Mouse (Mus musculus) stomach, postnatal 0 days (tissue): ENCODE results near the gene Csrnp1. TPM values are rescaled to one million over a fixed set of nuclear protein-coding genes. Genes with fewer than 3 reads are reported as not detected.

Source experiments
- ATAC-seq: fragments of 200-750 bp; cut with Nextera tagmentation; 2 replicates; pipeline ENCODE4 v1.8.0; 2017; ENCODE audit not compliant: low FRiP score, low TSS enrichment
- DNase-seq: peaks from one replicate; pipeline ENCODE4 v3.0.0-alpha.2; 2016; ENCODE audit warnings: low spot score
- H3K27ac ChIP-seq: fragments of 300-500 bp; sonication (generic); replicated peaks from 2 replicates; pipeline ENCODE4 v1.5.1; 2014; ENCODE audit warnings: mild to moderate bottlenecking, control low read depth
- H3K27me3 ChIP-seq: fragments of 300-500 bp; sonication (generic); 2 replicates; pipeline ENCODE4 v1.6.1; 2014; ENCODE audit warnings: low read length; ENCODE audit not compliant: control insufficient read depth, insufficient read depth
- H3K36me3 ChIP-seq: fragments of 300-500 bp; sonication (generic); 2 replicates; pipeline ENCODE4 v1.6.1; 2014; ENCODE audit warnings: low read length, mixed read lengths; ENCODE audit not compliant: control insufficient read depth, insufficient read depth
- H3K4me1 ChIP-seq: fragments of 300-500 bp; sonication (generic); replicated peaks from 2 replicates; pipeline ENCODE4 v1.6.1; 2014; ENCODE audit warnings: antibody characterized with exemption; ENCODE audit not compliant: control insufficient read depth, insufficient read depth
- H3K4me2 ChIP-seq: fragments of 300-500 bp; sonication (generic); replicated peaks from 2 replicates; pipeline ENCODE4 v1.6.1; 2014; ENCODE audit warnings: low read depth, mild to moderate bottlenecking, control low read depth, moderate library complexity
- H3K4me3 ChIP-seq: fragments of 300-500 bp; sonication (generic); 2 replicates; pipeline ENCODE4 v1.5.1; 2014; ENCODE audit warnings: low read depth, low read length, control low read depth
- H3K9ac ChIP-seq: fragments of 300-500 bp; sonication (generic); 2 replicates; pipeline ENCODE4 v1.6.1; 2014; ENCODE audit warnings: mild to moderate bottlenecking, low read length, control low read depth, mixed read lengths
- H3K9me3 ChIP-seq: fragments of 300-500 bp; sonication (generic); 2 replicates; pipeline ENCODE4 v1.6.1; 2016; ENCODE audit warnings: low read length; ENCODE audit not compliant: control insufficient read depth
- CTCF ChIP-seq: IDR thresholded peaks from 2 replicates; pipeline ENCODE4 v1.5.1; 2016; ENCODE audit warnings: antibody characterized with exemption, low read depth, mild to moderate bottlenecking, moderate library complexity
- EP300 ChIP-seq: optimal IDR thresholded peaks from 2 replicates; pipeline ENCODE3; 2016; ENCODE audit warnings: antibody characterized with exemption
- WGBS: fragments of 180-500 bp; shearing (Covaris S2); extraction: QIAGEN DNeasy Blood & Tissue Kit; methylation state at CpG from one replicate; pipeline ENCODE4 v1.1.7; 2014; 5-methylcytosine and 5-hydroxymethylcytosine counted together
- polyA plus RNA-seq: library from polyadenylated mRNA; unstranded; fragments of >200 nt; fragmentation: Nextera tagmentation; extraction: Ambion mirVana; gene quantifications from 2 replicates; pipeline ENCODE4 v1.2.1, GENCODE M21; 2015

The Csrnp1 gene
- polyA plus RNA-seq, 1 experiment from 2014 or later = 5.5 TPM

GRCm38 (mm10) chr9:120009226-120009841 lies 24.9 kb upstream of the Csrnp1 start:
- Histone ChIP-seq H3K4me2 (no peak overlapping the region), H3K27me3 (no peaks in the 10 kb centered on the region), H3K4me3 (no peak overlapping the region), H3K27ac (no peak overlapping the region), H3K36me3 (no peaks in the 10 kb centered on the region), H3K9me3 (no peaks in the 10 kb centered on the region), H3K4me1 (no peaks in the 10 kb centered on the region), H3K9ac (no peak overlapping the region)
- TF ChIP-seq EP300 = no peak
- no peak for TF ChIP-seq CTCF
- no peak for ATAC-seq
- WGBS = 63% methylated on average over 7 of the region's 7 CpGs
- DNase-seq = no peak

GRCm38 (mm10) chr9:120007833-120008232 lies 23.4 kb upstream of the Csrnp1 start:
- Histone ChIP-seq H3K36me3 (no peaks in the 10 kb centered on the region), H3K9ac (no peak overlapping the region), H3K9me3 (no peaks in the 10 kb centered on the region), H3K4me3 (no peak overlapping the region), H3K27ac (no peak overlapping the region), H3K4me2 (no peak overlapping the region), H3K27me3 (no peaks in the 10 kb centered on the region), H3K4me1 (no peaks in the 10 kb centered on the region)
- TF ChIP-seq CTCF (0 out of 2 replicates have a peak, but pooled peaks have one; percentile 26), EP300 (no peak)
- 88% methylated on average over 1 of the region's 1 CpGs for WGBS
- ATAC-seq (no peak), DNase-seq (no peak)

DNA sequence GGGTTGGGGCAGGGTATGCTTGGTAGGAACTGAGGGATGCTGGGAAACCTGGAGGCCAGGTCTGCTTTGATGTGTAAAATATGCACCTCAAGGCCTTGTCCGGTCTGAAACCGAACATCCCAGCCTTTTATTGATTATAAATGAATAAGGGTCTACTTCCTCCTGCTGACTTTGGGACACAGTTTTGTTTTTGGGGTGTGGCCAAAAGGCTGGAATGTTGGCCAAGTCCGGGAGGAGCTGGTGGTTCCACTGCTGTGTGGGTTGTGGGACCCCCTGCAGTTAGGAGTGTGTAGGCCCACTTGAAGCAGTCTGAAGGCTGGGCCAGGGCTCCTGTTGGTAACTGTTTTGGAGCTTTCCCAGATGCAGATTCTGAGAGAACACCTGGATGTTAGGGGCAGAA lies 21.5 kb upstream of the Csrnp1 start:
- Histone ChIP-seq H3K36me3 (no peaks in the 10 kb centered on the region), H3K27me3 (no peaks in the 10 kb centered on the region), H3K9me3 (no peaks in the 10 kb centered on the region), H3K4me1 (no peaks in the 10 kb centered on the region), H3K27ac (no peak overlapping the region), H3K4me3 (no peak overlapping the region), H3K9ac (no peak overlapping the region), H3K4me2 (no peak overlapping the region)
- peak; percentile 12; the same call in 1 of the 2 replicates for TF ChIP-seq CTCF
- TF ChIP-seq EP300 = no peak
- WGBS = 41% methylated on average over 3 of the region's 3 CpGs
- ATAC-seq (no peak), DNase-seq (no peak)

- Histone ChIP-seq H3K9ac (no peak overlapping the region), H3K4me2 (no peak overlapping the region), H3K9me3 (no peaks in the 10 kb centered on the region), H3K27ac (no peak overlapping the region), H3K4me1 (no peaks in the 10 kb centered on the region), H3K4me3 (no peak overlapping the region), H3K36me3 (no peaks in the 10 kb centered on the region), H3K27me3 (no peaks in the 10 kb centered on the region)
- TF ChIP-seq EP300 (no peak), CTCF (no peak)
- 89% methylated on average over 5 of the region's 5 CpGs for WGBS
- ATAC-seq (no peak), DNase-seq (no peak)
Observed at GRCm38 (mm10) chr9:120002893-120003292, 18.4 kb upstream of the Csrnp1 start.

DNA sequence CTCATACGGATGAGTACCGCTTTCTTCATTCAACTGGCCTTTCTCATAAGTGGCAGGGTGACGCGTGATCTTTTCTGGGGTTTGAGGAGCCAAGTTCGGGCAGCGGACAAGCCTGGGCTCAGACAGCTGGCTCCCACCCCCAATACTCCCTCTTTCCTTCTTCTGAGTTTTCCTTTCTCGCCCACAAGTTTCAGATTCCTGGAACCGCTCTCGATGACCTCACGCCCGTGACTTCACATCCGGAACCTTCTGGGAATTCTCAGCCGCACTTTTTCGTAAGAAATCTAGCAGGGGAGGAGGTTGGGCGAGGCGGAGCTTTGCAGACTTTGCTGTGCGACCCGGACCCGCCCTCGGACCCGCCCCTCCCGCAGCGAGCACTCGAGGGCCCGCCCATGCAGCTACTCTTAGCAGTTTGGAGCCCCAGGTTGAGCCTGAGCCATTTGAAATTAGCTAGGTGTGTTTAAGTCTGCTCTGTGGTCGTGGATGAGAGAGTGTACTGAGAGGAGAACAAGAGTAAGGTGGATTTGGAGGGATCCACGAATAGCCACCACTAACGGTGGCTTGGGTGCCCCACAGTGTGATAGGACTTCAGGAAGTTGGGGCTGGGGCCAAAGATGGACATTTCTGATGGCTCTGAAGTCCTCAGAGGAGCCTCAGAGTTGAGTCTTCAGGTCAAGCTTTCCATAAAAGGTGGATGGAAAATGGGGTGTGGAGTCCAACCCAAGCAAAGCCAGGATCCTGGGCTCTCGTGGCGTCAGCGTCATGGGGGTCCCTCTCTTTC lies 17.7 kb upstream of the Csrnp1 start:
- peak overlapping the region; percentile 67 for H3K4me2 ChIP-seq
- peak; percentile 94 for ATAC-seq
- H3K27me3 ChIP-seq = no peaks in the 10 kb centered on the region
- H3K27ac ChIP-seq = peak overlapping the region; percentile 79
- 7% methylated on average over 31 of the region's 31 CpGs for WGBS
- H3K4me1 ChIP-seq = no peaks in the 10 kb centered on the region
- no peak for TF ChIP-seq CTCF
- peak; percentile 52 for TF ChIP-seq EP300
- H3K9me3 ChIP-seq = no peaks in the 10 kb centered on the region
- H3K4me3 ChIP-seq = peak overlapping the region; percentile 36
- peak overlapping the region; percentile 53 for H3K9ac ChIP-seq
- DNase-seq = peak; percentile 95
- H3K36me3 ChIP-seq = no peaks in the 10 kb centered on the region

DNA sequence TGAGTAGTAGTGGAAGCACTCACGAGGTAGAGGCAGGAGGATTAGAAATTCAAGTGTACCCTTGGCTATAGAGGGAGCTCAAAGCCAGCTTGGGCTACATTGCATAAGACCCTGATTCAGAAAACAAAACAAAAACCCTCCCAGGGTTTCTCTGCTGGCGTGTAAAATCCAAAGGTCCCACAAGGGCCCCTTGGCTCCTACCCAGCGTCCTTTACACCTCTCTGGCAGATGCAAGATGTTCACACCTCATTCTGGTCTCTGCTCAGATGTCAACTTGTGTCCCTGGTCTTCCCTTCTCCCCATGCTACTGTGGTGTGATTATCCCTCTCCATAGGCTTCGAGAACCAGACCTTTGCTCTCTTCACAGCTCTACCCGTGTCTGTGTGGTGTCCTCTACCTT lies 16.3 kb upstream of the Csrnp1 start:
- Histone ChIP-seq H3K4me2 (no peak overlapping the region), H3K9me3 (no peaks in the 10 kb centered on the region), H3K4me3 (no peak overlapping the region), H3K36me3 (no peaks in the 10 kb centered on the region), H3K27me3 (no peaks in the 10 kb centered on the region), H3K27ac (no peak overlapping the region), H3K4me1 (no peaks in the 10 kb centered on the region), H3K9ac (no peak overlapping the region)
- no peak for ATAC-seq
- TF ChIP-seq CTCF = no peak
- no peak for TF ChIP-seq EP300
- DNase-seq = no peak
- 72% methylated on average over 5 of the region's 5 CpGs for WGBS
